Mouse (Mus musculus): ENCODE measurements around the gene Fmnl2. TPM values are rescaled to one million over a fixed set of nuclear protein-coding genes. Genes with fewer than 3 reads are reported as not detected.

The Fmnl2 gene
- polyA plus RNA-seq, 1 experiment from 2014 or later: 13.7 TPM

- Histone ChIP-seq H3K9ac (no peak overlapping the region), H3K27ac (no peak overlapping the region), H3K4me2 (no peak overlapping the region), H3K27me3 (no peaks in the 10 kb centered on the region), H3K4me1 (peaks cover 23% of the 10 kb centered on the region), H3K4me3 (no peak overlapping the region), H3K9me3 (0 out of 2 replicates have a peak, but pooled peaks cover 6% of the 10 kb centered on the region), H3K36me3 (peaks cover 10% of the 10 kb centered on the region)
- 82% methylated on average over 5 of the region's 5 CpGs for WGBS
- no peak for ATAC-seq (ENCODE audit: insufficient number of reproducible peaks, insufficient read depth, low FRiP score, low TSS enrichment, low read depth)
Measured at GRCm38 (mm10) chr2:53026056-53026769, 168.6 kb downstream of the Fmnl2 start.

- peaks cover 37% of the 10 kb centered on the region for H3K4me1 ChIP-seq
Measured at GRCm38 (mm10) chr2:53028868-53029267, 171.2 kb downstream of the Fmnl2 start.

GRCm38 (mm10) chr2:53029716-53030431 is 172.2 kb downstream of the Fmnl2 start:
- Histone ChIP-seq H3K4me1 (peaks cover 37% of the 10 kb centered on the region), H3K36me3 (peaks cover 7% of the 10 kb centered on the region), H3K27ac (peak overlapping the region; percentile 92), H3K9me3 (0 out of 2 replicates have a peak, but pooled peaks cover 6% of the 10 kb centered on the region), H3K4me3 (no peak overlapping the region), H3K9ac (no peak overlapping the region), H3K27me3 (no peaks in the 10 kb centered on the region), H3K4me2 (peak overlapping the region; percentile 27)
- ATAC-seq (ENCODE audit: insufficient number of reproducible peaks, insufficient read depth, low FRiP score, low TSS enrichment, low read depth): peak; percentile 90
- WGBS: 33% methylated on average over 7 of the region's 7 CpGs

More at GRCm38 (mm10) chr2:53028868-53029267, 171.2 kb downstream of the Fmnl2 start:
- Histone ChIP-seq H3K4me2 (no peak overlapping the region), H3K27me3 (no peaks in the 10 kb centered on the region), H3K27ac (peak overlapping the region; percentile 92), H3K9ac (no peak overlapping the region), H3K9me3 (0 out of 2 replicates have a peak, but pooled peaks cover 6% of the 10 kb centered on the region), H3K36me3 (peaks cover 7% of the 10 kb centered on the region), H3K4me3 (no peak overlapping the region)
- WGBS: 100% methylated on average over 1 of the region's 1 CpGs
- ATAC-seq (ENCODE audit: insufficient number of reproducible peaks, insufficient read depth, low FRiP score, low TSS enrichment, low read depth): no peak

GRCm38 (mm10) chr2:53030432-53030826 is 172.8 kb downstream of the Fmnl2 start:
- Histone ChIP-seq H3K9ac (no peak overlapping the region), H3K27me3 (no peaks in the 10 kb centered on the region), H3K4me3 (no peak overlapping the region), H3K4me2 (peak overlapping the region; percentile 27), H3K9me3 (0 out of 2 replicates have a peak, but pooled peaks cover 6% of the 10 kb centered on the region), H3K36me3 (peaks cover 7% of the 10 kb centered on the region), H3K27ac (peak overlapping the region; percentile 92), H3K4me1 (peaks cover 38% of the 10 kb centered on the region)
- no peak for ATAC-seq (ENCODE audit: insufficient number of reproducible peaks, insufficient read depth, low FRiP score, low TSS enrichment, low read depth)
- 31% methylated on average over 5 of the region's 5 CpGs for WGBS

- 35% methylated on average over 2 of the region's 2 CpGs for WGBS
- H3K9ac ChIP-seq: peak overlapping the region; percentile 12; the same call in 1 of the 2 replicates
- no peak overlapping the region for H3K27ac ChIP-seq
- no peaks in the 10 kb centered on the region for H3K27me3 ChIP-seq
- H3K9me3 ChIP-seq: no peaks in the 10 kb centered on the region
- peaks cover 13% of the 10 kb centered on the region for H3K36me3 ChIP-seq
- no peak overlapping the region for H3K4me3 ChIP-seq
- peaks cover 37% of the 10 kb centered on the region for H3K4me1 ChIP-seq
- ATAC-seq (ENCODE audit: insufficient number of reproducible peaks, insufficient read depth, low FRiP score, low TSS enrichment, low read depth): no peak
- no peak overlapping the region for H3K4me2 ChIP-seq
Measured at GRCm38 (mm10) chr2:53038253-53038652, 180.6 kb downstream of the Fmnl2 start.

GRCm38 (mm10) chr2:53038737-53039136 is 181.1 kb downstream of the Fmnl2 start:
- peaks cover 37% of the 10 kb centered on the region for H3K4me1 ChIP-seq
- no peak overlapping the region for H3K4me2 ChIP-seq
- H3K9ac ChIP-seq: peak overlapping the region; percentile 12; the same call in 1 of the 2 replicates
- 0 out of 2 replicates have a peak overlapping the region, but pooled peaks have one; percentile 66 for H3K27ac ChIP-seq
- H3K4me3 ChIP-seq: no peak overlapping the region
- no peak for ATAC-seq (ENCODE audit: insufficient number of reproducible peaks, insufficient read depth, low FRiP score, low TSS enrichment, low read depth)
- peaks cover 17% of the 10 kb centered on the region for H3K36me3 ChIP-seq
- no peaks in the 10 kb centered on the region for H3K9me3 ChIP-seq
- no peaks in the 10 kb centered on the region for H3K27me3 ChIP-seq
- 12% methylated on average over 9 of the region's 9 CpGs for WGBS

GRCm38 (mm10) chr2:53047031-53047430 is 189.4 kb downstream of the Fmnl2 start:
- no peak overlapping the region for H3K4me3 ChIP-seq
- H3K9ac ChIP-seq: no peak overlapping the region
- peaks cover 58% of the 10 kb centered on the region for H3K4me1 ChIP-seq
- no peak overlapping the region for H3K4me2 ChIP-seq
- peaks cover 23% of the 10 kb centered on the region for H3K36me3 ChIP-seq
- WGBS: 49% methylated on average over 6 of the region's 6 CpGs
- H3K27ac ChIP-seq: no peak overlapping the region
- no peaks in the 10 kb centered on the region for H3K9me3 ChIP-seq
- no peaks in the 10 kb centered on the region for H3K27me3 ChIP-seq
- ATAC-seq (ENCODE audit: insufficient number of reproducible peaks, insufficient read depth, low FRiP score, low TSS enrichment, low read depth): no peak

- Histone ChIP-seq H3K4me1 (peaks cover 59% of the 10 kb centered on the region), H3K36me3 (peaks cover 16% of the 10 kb centered on the region), H3K27ac (no peak overlapping the region), H3K9me3 (no peaks in the 10 kb centered on the region), H3K27me3 (no peaks in the 10 kb centered on the region), H3K4me2 (no peak overlapping the region), H3K4me3 (no peak overlapping the region), H3K9ac (no peak overlapping the region)
- 86% methylated on average over 1 of the region's 1 CpGs for WGBS
- ATAC-seq (ENCODE audit: insufficient number of reproducible peaks, insufficient read depth, low FRiP score, low TSS enrichment, low read depth): no peak
Measured at GRCm38 (mm10) chr2:53047749-53048387, 190.2 kb downstream of the Fmnl2 start.

- 41% methylated on average over 6 of the region's 6 CpGs for WGBS
- peaks cover 15% of the 10 kb centered on the region for H3K36me3 ChIP-seq
- peak overlapping the region; percentile 17; the same call in 1 of the 2 replicates for H3K27ac ChIP-seq
- H3K4me2 ChIP-seq: no peak overlapping the region
- no peak overlapping the region for H3K9ac ChIP-seq
- H3K27me3 ChIP-seq: no peaks in the 10 kb centered on the region
- H3K4me3 ChIP-seq: no peak overlapping the region
- peaks cover 78% of the 10 kb centered on the region for H3K4me1 ChIP-seq
- ATAC-seq (ENCODE audit: insufficient number of reproducible peaks, insufficient read depth, low FRiP score, low TSS enrichment, low read depth): no peak
- no peaks in the 10 kb centered on the region for H3K9me3 ChIP-seq
Measured at GRCm38 (mm10) chr2:53050376-53050775, 192.7 kb downstream of the Fmnl2 start.

GRCm38 (mm10) chr2:53051502-53051901 is 193.8 kb downstream of the Fmnl2 start:
- no peak for ATAC-seq (ENCODE audit: insufficient number of reproducible peaks, insufficient read depth, low FRiP score, low TSS enrichment, low read depth)
- Histone ChIP-seq H3K4me3 (no peak overlapping the region), H3K27me3 (no peaks in the 10 kb centered on the region), H3K4me1 (peaks cover 71% of the 10 kb centered on the region), H3K27ac (peak overlapping the region; percentile 52), H3K36me3 (peaks cover 17% of the 10 kb centered on the region), H3K9ac (no peak overlapping the region), H3K9me3 (no peaks in the 10 kb centered on the region), H3K4me2 (no peak overlapping the region)
- 73% methylated on average over 8 of the region's 8 CpGs for WGBS

- Histone ChIP-seq H3K4me2 (peak overlapping the region; percentile 37), H3K4me1 (peaks cover 53% of the 10 kb centered on the region), H3K36me3 (peaks cover 19% of the 10 kb centered on the region), H3K9ac (no peak overlapping the region), H3K4me3 (no peak overlapping the region), H3K27ac (peak overlapping the region; percentile 89), H3K9me3 (no peaks in the 10 kb centered on the region), H3K27me3 (no peaks in the 10 kb centered on the region)
- WGBS: 24% methylated on average over 7 of the region's 7 CpGs
- ATAC-seq (ENCODE audit: insufficient number of reproducible peaks, insufficient read depth, low FRiP score, low TSS enrichment, low read depth): peak; percentile 59; the same call in 1 of the 2 replicates
Measured at GRCm38 (mm10) chr2:53053714-53054113, 196.1 kb downstream of the Fmnl2 start.

Measured in embryonic facial prominence, embryonic 13.5 days (tissue).